Mouse (Mus musculus) frontal cortex, postnatal 36 days (tissue): ENCODE data around the gene Rbm24.

Source experiments
- DNase-seq, 2 experiments: peaks; one replicate each; pipeline ENCODE4 v3.0.0; 2022; ENCODE audit warnings: low spot score in 2 of 2

Rbm24 gene

GRCm38 (mm10) chr13:46418141-46418601, at the start of gene Rbm24:
Gene Rbm24 (plus strand): TSS chr13:46418434.
- peak in 1 of 2 experiments; percentile 44 for DNase-seq

- DNase-seq = no peak
Observed at GRCm38 (mm10) chr13:46372884-46373283, 45.4 kb upstream of the Rbm24 start.

GRCm38 (mm10) chr13:46375371-46375770, 42.9 kb upstream of the Rbm24 start:
- DNase-seq = no peak

GRCm38 (mm10) chr13:46387396-46387795, 30.8 kb upstream of the Rbm24 start:
- no peak for DNase-seq

- DNase-seq = peak in 1 of 2 experiments; percentile 13
Observed at GRCm38 (mm10) chr13:46391654-46392053, 26.6 kb upstream of the Rbm24 start.

- no peak for DNase-seq
Observed at GRCm38 (mm10) chr13:46392893-46393292, 25.3 kb upstream of the Rbm24 start.

GRCm38 (mm10) chr13:46393936-46394335, 24.3 kb upstream of the Rbm24 start:
- DNase-seq = no peak

GRCm38 (mm10) chr13:46397235-46397634, 21.0 kb upstream of the Rbm24 start:
- no peak for DNase-seq

- no peak for DNase-seq
Observed at GRCm38 (mm10) chr13:46407151-46407550, 11.1 kb upstream of the Rbm24 start.

GRCm38 (mm10) chr13:46412247-46412646, 6.0 kb upstream of the Rbm24 start:
- DNase-seq = no peak

GRCm38 (mm10) chr13:46413588-46413987, 4.6 kb upstream of the Rbm24 start:
- no peak for DNase-seq

GRCm38 (mm10) chr13:46414050-46414449, 4.2 kb upstream of the Rbm24 start:
- peak in 1 of 2 experiments; percentile 26 for DNase-seq

GRCm38 (mm10) chr13:46416021-46416420, 2.2 kb upstream of the Rbm24 start:
- DNase-seq = no peak

- no peak for DNase-seq
Observed at GRCm38 (mm10) chr13:46417594-46417993, 640 bp upstream of the Rbm24 start.

- DNase-seq = no peak
Observed at GRCm38 (mm10) chr13:46418731-46419545, 704 bp downstream of the Rbm24 start.

GRCm38 (mm10) chr13:46419648-46420047, 1.4 kb downstream of the Rbm24 start:
- DNase-seq = no peak

GRCm38 (mm10) chr13:46420095-46420494, 1.9 kb downstream of the Rbm24 start:
- no peak for DNase-seq

GRCm38 (mm10) chr13:46423805-46424204, 5.6 kb downstream of the Rbm24 start:
- no peak for DNase-seq

- no peak for DNase-seq
Observed at GRCm38 (mm10) chr13:46424376-46424775, 6.1 kb downstream of the Rbm24 start.

GRCm38 (mm10) chr13:46426651-46427269, 8.5 kb downstream of the Rbm24 start:
- DNase-seq = no peak

- no peak for DNase-seq
Observed at GRCm38 (mm10) chr13:46428964-46429363, 10.7 kb downstream of the Rbm24 start.

- no peak for DNase-seq
Observed at GRCm38 (mm10) chr13:46429866-46430265, 11.6 kb downstream of the Rbm24 start.
